Mouse (Mus musculus): ENCODE results near the gene Ccdc153.

The Ccdc153 gene

GRCm38 (mm10) chr9:44240399-44240798 lies at the start of gene Ccdc153:
TSS of gene Ccdc153 (plus strand) at chr9:44240676.
- DNase-seq, result no peak

GRCm38 (mm10) chr9:44191166-44191565 lies 49.3 kb upstream of the Ccdc153 start:
- no peak for DNase-seq

GRCm38 (mm10) chr9:44192312-44192711 lies 48.2 kb upstream of the Ccdc153 start:
- no peak for DNase-seq

GRCm38 (mm10) chr9:44192794-44193193 lies 47.7 kb upstream of the Ccdc153 start:
- DNase-seq, result no peak

- DNase-seq, result no peak
These were observed 46.5 kb upstream of the Ccdc153 start for GRCm38 (mm10) chr9:44194000-44194399.

GRCm38 (mm10) chr9:44196354-44196753 lies 44.1 kb upstream of the Ccdc153 start:
- no peak for DNase-seq

- peak; percentile 23 for DNase-seq
These were observed 41.3 kb upstream of the Ccdc153 start for GRCm38 (mm10) chr9:44199166-44199565.

GRCm38 (mm10) chr9:44199580-44199979 lies 40.9 kb upstream of the Ccdc153 start:
- no peak for DNase-seq

- DNase-seq, result no peak
These were observed 40.0 kb upstream of the Ccdc153 start for GRCm38 (mm10) chr9:44200458-44200857.

- no peak for DNase-seq
These were observed 32.6 kb upstream of the Ccdc153 start for GRCm38 (mm10) chr9:44207840-44208239.

GRCm38 (mm10) chr9:44209416-44209815 lies 31.1 kb upstream of the Ccdc153 start:
- DNase-seq, result no peak

GRCm38 (mm10) chr9:44212406-44212805 lies 28.1 kb upstream of the Ccdc153 start:
- DNase-seq, result no peak

GRCm38 (mm10) chr9:44213538-44213937 lies 26.9 kb upstream of the Ccdc153 start:
- no peak for DNase-seq

GRCm38 (mm10) chr9:44225993-44226392 lies 14.5 kb upstream of the Ccdc153 start:
- DNase-seq, result no peak

GRCm38 (mm10) chr9:44231609-44232008 lies 8.9 kb upstream of the Ccdc153 start:
- no peak for DNase-seq

- no peak for DNase-seq
These were observed 7.3 kb upstream of the Ccdc153 start for GRCm38 (mm10) chr9:44233021-44233801.

GRCm38 (mm10) chr9:44233802-44234478 lies 6.5 kb upstream of the Ccdc153 start, which contains the start of gene Cbl:
TSS of gene Cbl (minus strand) at chr9:44234049.
- peak; percentile 98 for DNase-seq

- DNase-seq, result peak; percentile 27
These were observed 5.7 kb upstream of the Ccdc153 start for GRCm38 (mm10) chr9:44234479-44235427.

GRCm38 (mm10) chr9:44236601-44237000 lies 3.9 kb upstream of the Ccdc153 start:
- DNase-seq, result no peak

GRCm38 (mm10) chr9:44237128-44237527 lies 3.3 kb upstream of the Ccdc153 start:
- DNase-seq, result no peak

GRCm38 (mm10) chr9:44238501-44239190 lies 1.8 kb upstream of the Ccdc153 start:
- no peak for DNase-seq

- DNase-seq, result peak; percentile 27
These were observed 1.0 kb upstream of the Ccdc153 start for GRCm38 (mm10) chr9:44239447-44239846.
